8 mouse cellular contexts compared by ENCODE assay signal in genomic region chr19:4928781-4929180, GRCm38 (mm10). TPM values are rescaled to one million over a fixed set of nuclear protein-coding genes. Genes with fewer than 3 reads are reported as not detected.
DNase-seq lines count a peak whose midpoint lies in the region; ATAC-seq and TF ChIP-seq lines count a peak whose summit lies in the region.

No protein-coding gene starts in this region.

- no peaks in the 10 kb centered on the region for H3K27me3 ChIP-seq in kidney, embryonic 14.5 days (ENCODE audit: control insufficient read depth, insufficient read depth, low read length)
- H3K27me3 ChIP-seq in limb, embryonic 14.5 days (ENCODE audit: control insufficient read depth, insufficient read depth, low read length) = no peaks in the 10 kb centered on the region
- no peaks in the 10 kb centered on the region for H3K27me3 ChIP-seq in neural tube, embryonic 14.5 days (ENCODE audit: control insufficient read depth, insufficient read depth, low read length)

- TF ChIP-seq POLR2A in limb, embryonic 14.5 days (IDR thresholded peaks at IDR 0.05; ENCODE audit: borderline replicate concordance, extremely low read depth, insufficient read depth, insufficient read length) = no peak

- no peak for ATAC-seq in kidney, embryonic 14.5 days (ENCODE audit: low FRiP score, low TSS enrichment)
- no peak; the same call in 1 of the 2 replicates for ATAC-seq in limb, embryonic 14.5 days (ENCODE audit: low FRiP score, low read depth)
- ATAC-seq in neural tube, embryonic 14.5 days (ENCODE audit: low read depth) = peak; percentile 16; the same call in 1 of the 2 replicates

- H3K9ac ChIP-seq in kidney, embryonic 14.5 days (ENCODE audit: low read depth, low read length) = peak overlapping the region; percentile 65; the same call in 1 of the 2 replicates
- H3K9ac ChIP-seq in limb, embryonic 14.5 days (ENCODE audit: low read depth, low read length, severe bottlenecking) = peak overlapping the region; percentile 67
- H3K9ac ChIP-seq in neural tube, embryonic 14.5 days (replicated peaks; ENCODE audit: low read depth, low read length) = no peak overlapping the region

- H3K27ac ChIP-seq in kidney, embryonic 14.5 days (ENCODE audit: low read depth, low read length) = peak overlapping the region; percentile 74; the same call in 1 of the 2 replicates
- no peak overlapping the region for H3K27ac ChIP-seq in limb, embryonic 14.5 days (replicated peaks; ENCODE audit: low read depth, low read length)
- H3K27ac ChIP-seq in neural tube, embryonic 14.5 days (ENCODE audit: low read depth, low read length) = no peak overlapping the region

- DNase-seq in kidney, adult 9 months = no peak
- peak; percentile 57 for DNase-seq in NIH3T3 (ENCODE audit: low read depth)
- DNase-seq in gastrocnemius, postnatal 25 days = peak; percentile 64
- no peak for DNase-seq in limb, embryonic 14.5 days (ENCODE audit: low spot score)
- DNase-seq in spleen, adult 18-20 months = no peak
- DNase-seq in left cerebral cortex, adult 8-10 months (ENCODE audit: low spot score in 2 of 2) = no peak

- peak overlapping the region; percentile 49 for H3K4me2 ChIP-seq in kidney, embryonic 14.5 days (replicated peaks; ENCODE audit: low read depth, low read length)
- peak overlapping the region; percentile 50 for H3K4me2 ChIP-seq in limb, embryonic 14.5 days (replicated peaks; ENCODE audit: low read depth, low read length, severe bottlenecking)
- H3K4me2 ChIP-seq in neural tube, embryonic 14.5 days (ENCODE audit: low read depth, low read length) = peak overlapping the region; percentile 68

- H3K4me3 ChIP-seq in kidney, embryonic 14.5 days (ENCODE audit: low read length) = peak overlapping the region; percentile 71
- peak overlapping the region; percentile 67 for H3K4me3 ChIP-seq in limb, embryonic 14.5 days (replicated peaks; ENCODE audit: low read length)
- H3K4me3 ChIP-seq in neural tube, embryonic 14.5 days (ENCODE audit: low read depth, low read length) = no peak overlapping the region

- peaks cover 12% of the 10 kb centered on the region; the same call in 1 of the 2 replicates for H3K4me1 ChIP-seq in kidney, embryonic 14.5 days (ENCODE audit: control insufficient read depth, insufficient read depth, low read length)
- peaks cover 9% of the 10 kb centered on the region; the same call in 1 of the 2 replicates for H3K4me1 ChIP-seq in limb, embryonic 14.5 days (ENCODE audit: control insufficient read depth, insufficient read depth, low read length)
- H3K4me1 ChIP-seq in neural tube, embryonic 14.5 days (ENCODE audit: control insufficient read depth, insufficient read depth, low read length) = peaks cover 13% of the 10 kb centered on the region

- 62% methylated on average over 5 of the region's 5 CpGs for WGBS in kidney, embryonic 14.5 days
- WGBS in limb, embryonic 14.5 days = 58% methylated on average over 5 of the region's 5 CpGs
- 53% methylated on average over 5 of the region's 5 CpGs for WGBS in neural tube, embryonic 14.5 days

- H3K36me3 ChIP-seq in kidney, embryonic 14.5 days (ENCODE audit: control insufficient read depth, insufficient read depth, low read length) = peaks cover 11% of the 10 kb centered on the region; the same call in 1 of the 2 replicates
- peaks cover 28% of the 10 kb centered on the region for H3K36me3 ChIP-seq in limb, embryonic 14.5 days (ENCODE audit: control insufficient read depth, insufficient read depth, low read length)
- H3K36me3 ChIP-seq in neural tube, embryonic 14.5 days (ENCODE audit: control insufficient read depth, insufficient read depth, low read length) = 0 out of 2 replicates have a peak, but pooled peaks cover 9% of the 10 kb centered on the region

- H3K9me3 ChIP-seq in kidney, embryonic 14.5 days (ENCODE audit: control insufficient read depth, low read length) = no peaks in the 10 kb centered on the region
- H3K9me3 ChIP-seq in limb, embryonic 14.5 days (ENCODE audit: control insufficient read depth, low read length) = no peaks in the 10 kb centered on the region
- no peaks in the 10 kb centered on the region for H3K9me3 ChIP-seq in neural tube, embryonic 14.5 days (ENCODE audit: control insufficient read depth, low read length)

RNA-seq across cellular contexts. Expression of gene Dpp3, which starts 0.7 kb away (rescaled TPM):
- polyA plus RNA-seq in kidney, embryonic 14.5 days (2014; fragmentation: Nextera tagmentation; extraction: Ambion mirVana) = 70.1 and 87.4 TPM in 2 replicates
- 10 to 100 TPM; 15.6 to 23.4 TPM for total RNA-seq in gastrocnemius, postnatal 25 days (2021)
- polyA plus RNA-seq in limb, embryonic 14.5 days (2012; rRNA removed) = 96.5 and 116 TPM in 2 replicates
- polyA plus RNA-seq in limb, embryonic 14.5 days (2014; fragmentation: Nextera tagmentation; extraction: Ambion mirVana) = 90.9 and 94.0 TPM in 2 replicates
- 75.9 and 95.2 TPM in 2 replicates for polyA plus RNA-seq in neural tube, embryonic 14.5 days (2014; fragmentation: Nextera tagmentation; extraction: Ambion mirVana)
- 10 to 100 TPM; 39.2 to 45.0 (median 41.7) TPM for total RNA-seq in left cerebral cortex, adult 8-10 months (2022)

RNA-seq across cellular contexts. Expression of gene Peli3, which starts 14.1 kb away (rescaled TPM):
- 1.5 and 3.8 TPM in 2 replicates for polyA plus RNA-seq in kidney, embryonic 14.5 days (2014; fragmentation: Nextera tagmentation; extraction: Ambion mirVana)
- 1 to 10 TPM in 1 of 2 experiments, under 1 TPM in 1; 0.87 to 1.2 TPM for total RNA-seq in gastrocnemius, postnatal 25 days (2021)
- 2.7 and 5.1 TPM in 2 replicates for polyA plus RNA-seq in limb, embryonic 14.5 days (2012; rRNA removed)
- polyA plus RNA-seq in limb, embryonic 14.5 days (2014; fragmentation: Nextera tagmentation; extraction: Ambion mirVana) = 1.8 and 2.5 TPM in 2 replicates
- polyA plus RNA-seq in neural tube, embryonic 14.5 days (2014; fragmentation: Nextera tagmentation; extraction: Ambion mirVana) = 10.4 and 16.5 TPM in 2 replicates
- total RNA-seq in left cerebral cortex, adult 8-10 months (2022) = 10 to 100 TPM; 25.3 to 33.8 (median 30.9) TPM

RNA-seq across cellular contexts. Expression of gene Bbs1, which starts 22.4 kb away (rescaled TPM):
- 6.3 and 6.8 TPM in 2 replicates for polyA plus RNA-seq in kidney, embryonic 14.5 days (2014; fragmentation: Nextera tagmentation; extraction: Ambion mirVana)
- 1 to 10 TPM; 1.6 to 2.6 TPM for total RNA-seq in gastrocnemius, postnatal 25 days (2021)
- polyA plus RNA-seq in limb, embryonic 14.5 days (2012; rRNA removed) = 7.6 and 8.1 TPM in 2 replicates
- polyA plus RNA-seq in limb, embryonic 14.5 days (2014; fragmentation: Nextera tagmentation; extraction: Ambion mirVana) = 3.8 and 4.9 TPM in 2 replicates
- polyA plus RNA-seq in neural tube, embryonic 14.5 days (2014; fragmentation: Nextera tagmentation; extraction: Ambion mirVana) = 7.8 and 10.8 TPM in 2 replicates
- 10 to 100 TPM; 32.5 to 38.2 (median 36.5) TPM for total RNA-seq in left cerebral cortex, adult 8-10 months (2022)

RNA-seq across cellular contexts. Expression of gene Mrpl11, which starts 33.2 kb away (rescaled TPM):
- 137 and 178 TPM in 2 replicates for polyA plus RNA-seq in kidney, embryonic 14.5 days (2014; fragmentation: Nextera tagmentation; extraction: Ambion mirVana)
- total RNA-seq in gastrocnemius, postnatal 25 days (2021) = 10 to 100 TPM; 57.6 to 59.6 TPM
- 59.5 and 74.3 TPM in 2 replicates for polyA plus RNA-seq in limb, embryonic 14.5 days (2012; rRNA removed)
- polyA plus RNA-seq in limb, embryonic 14.5 days (2014; fragmentation: Nextera tagmentation; extraction: Ambion mirVana) = 105 and 108 TPM in 2 replicates
- 111 and 119 TPM in 2 replicates for polyA plus RNA-seq in neural tube, embryonic 14.5 days (2014; fragmentation: Nextera tagmentation; extraction: Ambion mirVana)
- 10 to 100 TPM; 57.1 to 61.5 (median 59.4) TPM for total RNA-seq in left cerebral cortex, adult 8-10 months (2022)

RNA-seq across cellular contexts. Expression of gene Zdhhc24, which starts 50.3 kb away (rescaled TPM):
- polyA plus RNA-seq in kidney, embryonic 14.5 days (2014; fragmentation: Nextera tagmentation; extraction: Ambion mirVana) = 8.3 and 9.4 TPM in 2 replicates
- 1 to 10 TPM; 2.4 to 2.8 TPM for total RNA-seq in gastrocnemius, postnatal 25 days (2021)
- 22.7 and 30.9 TPM in 2 replicates for polyA plus RNA-seq in limb, embryonic 14.5 days (2012; rRNA removed)
- polyA plus RNA-seq in limb, embryonic 14.5 days (2014; fragmentation: Nextera tagmentation; extraction: Ambion mirVana) = 7.7 and 9.7 TPM in 2 replicates
- polyA plus RNA-seq in neural tube, embryonic 14.5 days (2014; fragmentation: Nextera tagmentation; extraction: Ambion mirVana) = 19.1 and 19.4 TPM in 2 replicates
- 10 to 100 TPM; 22.4 to 30.1 (median 23.7) TPM for total RNA-seq in left cerebral cortex, adult 8-10 months (2022)

Comparison
In these comparisons a context has a peak if more than half of its experiments do, and no peak if none do; other contexts are left out.
1. DNase-seq: peak in NIH3T3 (single experiment) and gastrocnemius, postnatal 25 days (single experiment); none in kidney, adult 9 months (single experiment), limb, embryonic 14.5 days (single experiment), spleen, adult 18-20 months (0 of 2) and left cerebral cortex, adult 8-10 months (0 of 2).
2. Peak in every context shown above with its lines, with median percentiles within 50 percentile points of each other: H3K4me2 ChIP-seq.